Mouse (Mus musculus) v-Abl transformed pro-B cells (cell line): ENCODE data around the gene Engase.

Source experiments
- in situ Hi-C, 2 experiments: fragments of 400-800 bp; cut with MboI; formaldehyde crosslinking; loops; one replicate each; pipeline ENCODE4 v1.15.1; 2025; ENCODE audit not compliant: unreplicated experiment in 2 of 2

Gene Engase

DNA sequence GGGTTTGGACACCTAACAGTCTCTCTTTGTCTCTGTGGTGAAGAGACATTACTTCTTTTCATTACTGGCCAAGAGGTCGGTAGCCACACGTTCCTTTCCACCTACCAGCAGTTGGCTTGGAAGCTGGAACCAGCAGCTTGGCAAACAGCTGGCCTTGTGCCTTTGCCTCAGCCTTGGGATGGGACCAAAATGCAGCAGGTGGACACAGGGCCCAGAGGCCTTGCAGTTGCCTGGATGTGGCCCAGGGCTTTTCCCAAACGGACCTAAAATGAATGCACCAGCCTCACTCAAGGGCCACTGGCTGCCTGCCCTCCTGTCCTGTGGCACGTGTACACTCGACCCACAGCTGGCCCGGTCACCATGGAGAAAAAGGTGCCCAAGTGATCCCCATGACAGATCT, 25.4 kb upstream of the Engase start:
- in situ Hi-C loops, result no loop called here

DNA sequence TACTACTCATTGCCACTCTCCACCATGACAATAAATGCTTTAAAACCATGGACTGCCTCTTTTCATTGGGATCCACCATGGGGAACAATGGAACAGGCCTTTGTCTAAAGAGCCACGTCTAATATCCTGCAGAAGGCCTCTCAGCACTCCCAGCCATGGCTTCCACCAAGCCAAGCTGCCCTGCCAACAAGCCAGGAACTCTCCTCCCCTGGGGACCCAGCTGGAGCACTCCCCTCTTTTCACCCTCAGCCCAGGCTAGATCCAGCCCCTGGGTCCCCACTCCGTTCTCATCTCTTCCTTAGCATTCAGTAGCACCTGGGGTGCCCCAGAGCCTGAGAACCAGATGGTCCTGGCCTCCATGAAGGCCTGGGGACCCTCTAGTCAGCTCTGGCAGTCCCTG, 23.7 kb upstream of the Engase start:
- in situ Hi-C loops, result no loop called here

DNA sequence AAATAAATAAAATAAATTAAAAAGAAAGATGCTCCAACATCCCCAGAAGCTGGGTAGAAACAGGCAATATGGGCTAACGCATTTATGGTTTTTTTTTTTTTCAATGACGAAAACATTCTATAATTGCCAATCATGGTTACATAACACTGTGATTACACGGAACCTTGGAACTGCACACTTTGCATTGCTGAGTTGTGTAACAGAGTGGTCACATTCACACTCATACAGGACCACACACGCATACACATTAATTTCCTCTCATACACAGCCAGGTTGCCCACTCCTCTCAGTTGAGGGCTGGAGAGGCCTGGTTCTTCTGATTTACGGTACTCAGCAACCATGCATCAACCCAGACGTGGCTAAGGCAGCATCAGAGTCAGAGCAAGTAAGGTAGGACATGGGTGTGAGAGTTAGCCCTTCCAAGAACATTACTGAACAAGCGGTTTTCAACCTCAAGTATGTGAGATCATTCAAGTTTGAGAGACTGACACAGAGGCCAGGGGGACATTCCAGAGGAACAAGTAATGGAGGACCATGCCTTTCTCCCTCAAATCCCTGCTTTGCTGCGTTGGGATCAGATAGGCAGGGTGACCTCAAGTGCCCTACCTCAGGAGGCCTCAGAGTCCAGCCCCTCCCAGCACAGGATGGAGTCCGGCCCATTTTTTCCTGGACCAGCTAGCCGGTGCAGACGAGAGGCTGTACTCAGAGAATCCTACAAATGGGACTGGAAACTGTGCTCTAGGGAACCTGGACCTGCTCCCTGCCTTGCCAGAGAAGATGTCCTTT, 22.6 kb upstream of the Engase start:
- in situ Hi-C loops, result no loop called here

DNA sequence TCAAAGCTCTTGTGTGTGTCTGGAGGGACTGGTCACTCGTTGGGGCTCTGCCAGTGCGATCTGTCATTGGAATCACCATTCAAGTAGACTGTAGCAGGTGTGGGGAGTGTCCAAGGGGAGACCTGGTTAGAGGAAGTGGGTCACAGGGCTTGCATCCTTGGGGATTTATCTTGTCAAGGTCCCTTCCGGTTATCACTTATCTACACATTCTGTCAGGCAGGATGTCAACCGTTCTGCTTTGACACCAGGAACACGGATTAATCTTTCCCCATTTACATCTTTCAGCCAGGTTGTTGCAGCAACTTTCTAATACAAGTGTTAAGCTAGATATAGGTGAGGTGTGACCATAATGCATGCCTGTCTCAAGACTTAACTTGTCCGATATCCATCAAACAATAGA, 20.8 kb upstream of the Engase start:
- in situ Hi-C loops, result no loop called here

DNA sequence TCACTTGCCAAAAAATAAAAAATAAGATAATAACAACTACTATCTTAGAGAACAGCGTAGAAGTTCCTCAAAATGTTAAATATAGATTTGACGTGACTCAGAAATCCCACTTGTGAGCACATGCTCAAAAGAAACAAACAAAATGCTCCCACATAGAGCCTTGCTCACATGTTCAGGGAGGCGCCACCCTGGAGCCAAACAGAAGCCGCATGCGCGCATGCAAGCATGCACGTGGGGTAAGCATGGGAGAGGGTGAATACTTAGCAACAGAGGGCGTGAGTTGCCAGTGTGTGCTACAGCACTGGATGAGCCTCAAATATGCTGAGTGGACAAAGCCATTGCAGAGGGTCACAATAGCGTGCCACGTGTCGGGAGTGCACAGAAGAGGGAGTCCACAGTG, 19.7 kb upstream of the Engase start:
- in situ Hi-C loops, result no loop called here

DNA sequence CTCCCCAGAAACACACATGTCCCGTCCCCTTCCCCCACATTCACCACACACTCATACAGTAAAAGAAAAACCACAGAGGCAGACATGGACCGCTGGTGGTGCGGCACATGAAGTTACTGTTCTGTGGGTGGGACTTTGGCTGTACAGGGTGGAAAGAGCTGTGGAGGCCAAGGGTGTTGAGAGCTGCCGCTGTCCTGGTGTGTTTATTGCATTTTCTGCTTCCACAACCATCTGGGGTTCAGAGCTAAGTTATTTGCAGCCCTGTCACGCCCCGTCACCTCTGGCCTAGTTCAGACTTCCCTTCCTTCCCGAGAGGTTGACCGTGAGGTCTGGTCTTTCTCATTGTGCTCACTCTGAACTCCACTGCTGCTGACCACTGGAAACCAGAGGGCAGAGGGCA, 17.6 kb upstream of the Engase start:
- in situ Hi-C loops, result no loop called here

DNA sequence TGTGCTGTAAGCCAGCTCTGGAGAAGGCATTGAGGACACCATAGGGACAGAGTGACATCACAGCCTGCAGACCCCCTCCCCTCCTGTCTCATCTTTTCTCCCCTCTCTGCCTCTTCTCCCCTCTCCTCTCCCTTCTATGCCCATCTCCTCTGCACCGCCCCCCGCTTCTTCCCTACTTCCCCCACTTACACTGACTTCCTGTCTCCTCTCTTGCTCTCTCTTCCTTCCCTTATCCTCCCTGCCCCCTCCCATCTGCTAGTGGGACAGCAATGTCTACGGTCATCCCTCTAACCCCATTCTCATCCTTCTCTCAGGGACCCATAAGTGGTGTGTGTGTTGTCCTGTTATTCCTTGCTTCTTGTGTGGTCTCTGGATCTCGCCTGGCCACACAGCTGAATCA, 17.1 kb upstream of the Engase start:
- in situ Hi-C loops, result no loop called here

DNA sequence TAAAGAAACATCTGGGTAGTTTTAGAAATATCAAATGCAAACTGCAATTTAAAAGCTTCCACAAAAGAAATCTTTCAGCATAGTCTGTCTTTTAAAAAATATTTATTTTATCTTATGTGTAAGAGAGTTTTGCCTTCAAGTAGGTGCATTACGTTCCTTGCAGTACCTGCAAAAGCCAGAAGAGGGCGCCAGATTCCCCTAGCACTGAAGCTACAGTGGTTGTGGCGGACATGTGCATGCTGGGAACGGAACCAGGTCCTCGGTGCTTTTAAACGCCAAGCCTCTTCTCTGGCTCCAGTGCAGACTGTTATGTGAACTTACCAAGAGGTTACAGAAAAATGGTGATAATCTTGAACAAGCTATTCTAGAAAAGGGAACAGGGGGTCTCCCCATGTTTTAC, 16.3 kb upstream of the Engase start:
- in situ Hi-C loops, result no loop called here

DNA sequence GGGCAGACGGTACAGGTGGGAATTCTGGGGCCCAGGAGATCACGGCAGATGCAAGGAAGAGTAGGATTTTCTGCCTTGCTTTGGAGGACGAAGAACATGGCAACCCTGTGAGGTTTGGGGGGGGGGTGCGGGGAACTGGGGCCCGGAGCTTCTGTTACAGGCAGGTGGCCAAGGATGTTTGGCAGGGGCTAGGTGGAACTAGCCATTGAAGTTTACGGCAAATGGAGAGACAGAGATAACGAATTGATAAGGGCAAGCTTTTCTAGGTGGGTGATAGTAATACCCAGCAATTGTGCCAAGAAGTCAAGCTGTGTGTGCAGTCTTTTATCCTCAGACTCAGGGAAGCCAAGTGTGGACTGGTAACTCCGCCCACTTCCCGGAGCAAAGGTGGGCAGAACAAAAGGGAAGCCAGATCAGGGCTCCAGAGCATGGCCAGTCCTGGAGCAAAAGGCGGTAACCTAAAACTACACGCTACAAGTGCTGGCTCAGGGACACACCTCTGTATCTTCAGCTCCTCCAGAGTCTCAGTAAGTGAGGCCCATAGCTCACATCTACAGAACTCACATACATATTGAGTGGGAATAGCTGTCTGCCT, 9.1 kb upstream of the Engase start:
- in situ Hi-C loops, result no loop called here

DNA sequence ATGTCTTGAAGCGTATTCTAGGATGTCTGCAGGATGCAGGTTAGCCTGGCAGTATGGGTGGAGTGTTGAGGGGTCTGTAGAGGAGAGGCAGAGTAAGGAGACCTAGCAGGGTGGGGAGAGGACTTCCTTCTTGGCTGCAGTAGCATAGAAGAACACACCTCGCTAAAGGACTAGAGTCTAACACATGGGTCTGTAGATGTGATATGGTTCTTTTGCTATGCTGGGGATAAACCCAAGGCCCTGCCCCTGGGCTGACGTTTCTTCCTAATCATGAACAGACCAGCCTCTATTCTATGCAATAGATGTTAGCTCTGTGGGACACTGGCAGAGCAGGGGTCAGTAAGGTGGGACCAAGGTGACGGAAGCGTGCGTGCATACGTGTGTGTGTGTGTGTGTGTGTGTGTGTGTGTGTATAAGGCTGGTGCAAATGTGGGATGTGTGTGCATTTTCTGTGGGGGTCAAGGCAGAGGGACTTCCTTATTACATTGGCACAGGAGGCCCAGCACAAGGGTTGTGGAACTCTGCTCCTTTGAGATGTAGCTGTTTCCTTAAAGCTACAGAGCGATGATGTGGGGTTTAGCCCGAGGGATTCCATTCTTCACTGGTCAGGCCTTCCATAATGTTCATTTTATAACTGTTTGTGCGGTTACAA, 7.0 kb upstream of the Engase start:
- in situ Hi-C loops, result no loop called here

DNA sequence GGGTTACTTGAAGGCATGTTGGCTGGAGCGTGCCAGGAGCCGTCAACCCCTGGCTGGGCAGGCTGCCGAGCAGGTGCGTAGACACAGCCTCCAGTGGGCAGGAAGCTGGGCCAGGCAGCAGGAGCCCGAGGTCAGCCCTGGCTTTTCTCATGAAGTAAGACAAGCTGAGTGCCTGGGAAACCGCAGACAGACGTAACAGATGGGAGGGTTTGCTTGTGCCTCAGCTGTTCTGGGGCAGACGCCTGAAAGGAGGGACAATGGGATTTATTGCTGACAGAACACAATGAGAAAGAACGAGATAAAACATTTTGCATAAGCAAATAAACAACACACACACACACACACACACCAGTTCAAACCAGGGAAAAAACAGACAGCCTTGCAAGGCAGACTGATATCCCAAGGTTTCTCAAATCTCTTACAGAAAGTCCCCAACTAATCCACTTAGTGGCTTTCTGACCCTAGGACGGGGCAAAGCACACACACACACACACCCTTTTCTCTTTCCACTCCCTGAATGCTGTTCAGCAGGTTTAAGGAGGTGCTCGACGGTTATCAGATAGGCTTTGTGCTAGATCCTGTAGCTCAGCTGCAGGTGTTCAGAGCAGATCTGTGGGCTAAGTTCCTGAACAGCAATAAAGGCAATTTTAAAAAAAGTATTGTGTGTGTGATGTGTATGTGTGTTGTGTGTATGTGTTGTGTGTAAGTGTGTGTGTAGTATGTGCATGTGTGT, 6.2 kb upstream of the Engase start:
- in situ Hi-C loops, result no loop called here

DNA sequence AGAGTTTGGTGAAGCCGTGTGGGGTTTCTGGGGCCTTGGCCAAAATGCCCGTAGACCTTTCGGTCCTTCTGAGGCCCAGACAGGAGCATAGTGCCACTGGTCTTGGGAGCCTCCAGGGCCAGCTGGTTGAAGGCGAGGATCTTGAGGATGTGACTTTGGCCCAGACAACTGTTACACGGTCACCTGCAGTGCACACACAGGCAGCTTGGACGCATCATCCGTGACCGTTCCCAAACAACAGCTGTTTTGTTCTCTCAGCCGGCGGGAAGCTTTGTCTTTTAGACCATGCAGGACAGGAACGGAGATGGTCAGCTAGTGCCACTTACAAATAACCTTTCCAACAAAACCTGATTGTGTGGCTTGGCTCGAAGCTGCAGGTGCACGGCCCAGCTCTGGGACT, 5.0 kb upstream of the Engase start:
- in situ Hi-C loops, result no loop called here

DNA sequence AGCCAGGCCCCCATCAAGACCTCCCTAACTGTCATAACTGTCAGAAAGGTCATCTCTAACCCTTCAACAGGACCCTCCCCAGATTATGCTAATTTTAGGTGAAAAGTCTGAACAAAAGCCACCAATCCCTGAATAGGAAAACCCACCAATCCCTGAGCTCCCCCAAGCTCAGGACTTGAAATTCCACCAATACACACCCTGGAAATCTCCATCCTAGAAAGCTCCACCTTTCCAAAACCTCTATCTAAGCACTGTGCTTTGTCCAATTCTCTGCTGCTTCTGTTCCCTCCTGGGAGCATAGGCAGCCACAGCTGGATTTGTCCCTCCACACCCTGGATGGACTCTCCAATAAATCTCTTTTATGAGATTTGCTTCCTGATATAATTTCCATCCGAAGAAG, 3.5 kb upstream of the Engase start:
- in situ Hi-C loops, result no loop called here

DNA sequence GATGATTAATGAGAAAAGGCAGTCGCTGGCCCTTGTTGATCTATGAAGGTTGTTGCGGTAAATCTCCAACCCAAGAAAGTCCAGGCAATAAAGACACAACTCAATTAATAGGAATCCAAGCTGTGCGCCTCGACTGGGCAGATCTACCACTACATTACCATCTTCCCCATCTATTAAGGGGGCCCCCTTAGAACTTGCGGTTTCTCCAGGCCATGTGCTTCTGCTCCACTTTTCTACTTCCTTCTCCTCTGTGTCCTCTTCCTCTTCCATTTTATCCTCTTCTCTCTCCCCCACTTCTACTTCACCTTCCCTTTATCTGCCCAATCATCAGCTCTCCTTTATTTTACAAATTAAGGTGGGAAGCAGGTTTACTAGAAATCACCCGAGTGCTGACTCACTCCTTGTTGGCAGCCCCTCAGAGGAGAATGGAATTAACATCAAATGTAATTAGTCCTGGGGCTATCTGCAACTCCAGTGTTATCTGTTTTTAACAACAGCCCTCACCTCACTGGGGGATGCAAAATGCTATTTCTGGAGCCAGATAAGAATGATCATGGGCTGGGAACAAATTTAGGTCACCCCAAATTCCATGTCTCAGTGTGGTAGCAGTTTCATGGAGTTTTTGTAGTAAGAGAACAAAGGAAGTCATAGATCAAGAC, 2.7 kb upstream of the Engase start:
- in situ Hi-C loops, result no loop called here

DNA sequence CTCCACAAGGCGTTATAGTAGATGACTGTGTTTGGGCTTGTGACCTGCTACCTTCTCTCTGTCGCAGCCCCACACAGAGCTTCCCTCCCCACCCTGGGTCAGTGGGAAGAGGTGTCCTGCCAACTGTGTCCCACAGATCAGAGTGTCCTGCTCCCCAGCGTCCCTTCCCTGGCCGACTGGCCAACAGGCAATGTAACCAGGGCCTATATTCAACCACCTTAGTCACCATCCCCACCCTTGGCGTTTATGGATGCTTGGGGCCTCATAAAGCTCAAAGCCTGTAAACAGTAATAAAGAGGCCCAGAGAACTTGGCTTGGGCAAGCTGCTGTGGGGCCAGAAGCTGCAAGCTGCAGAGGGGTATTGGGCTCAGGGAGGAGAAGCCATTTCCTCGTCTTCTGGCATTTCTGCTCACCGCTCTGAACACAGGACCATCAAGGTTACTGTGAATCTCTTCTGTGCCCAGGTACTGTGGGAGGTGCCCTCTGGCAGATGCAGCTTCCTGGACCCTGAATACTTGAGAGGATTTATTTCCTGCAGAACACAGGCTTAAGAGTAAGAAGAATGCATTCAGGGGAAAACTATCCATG, 1.0 kb upstream of the Engase start:
- in situ Hi-C loops, result no loop called here

DNA sequence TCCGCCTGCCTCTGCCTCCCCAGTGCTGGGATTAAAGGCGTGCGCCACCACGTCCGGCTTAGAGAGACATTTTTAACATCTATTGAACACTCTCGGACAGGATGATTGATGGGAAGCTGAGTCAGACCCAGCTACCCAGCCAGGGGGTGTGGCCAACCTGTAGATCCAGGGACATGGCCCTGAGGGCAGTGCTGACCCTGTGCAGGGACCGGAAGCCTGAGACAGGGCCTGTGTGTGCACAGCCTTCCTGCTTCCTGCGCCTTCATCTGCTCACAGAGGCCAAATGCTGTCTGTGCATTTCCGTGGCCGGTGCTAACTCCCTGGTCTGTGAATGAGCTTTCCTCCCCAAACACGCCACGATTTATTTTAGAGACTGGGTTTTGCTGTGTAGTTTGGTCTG, 3.1 kb downstream of the Engase start:
- in situ Hi-C loops, result loop anchor here in 1 of 2 experiments (5.0 kb wide), 1 partner anchor 32 kb away; no protein-coding TSS in a partner anchor

DNA sequence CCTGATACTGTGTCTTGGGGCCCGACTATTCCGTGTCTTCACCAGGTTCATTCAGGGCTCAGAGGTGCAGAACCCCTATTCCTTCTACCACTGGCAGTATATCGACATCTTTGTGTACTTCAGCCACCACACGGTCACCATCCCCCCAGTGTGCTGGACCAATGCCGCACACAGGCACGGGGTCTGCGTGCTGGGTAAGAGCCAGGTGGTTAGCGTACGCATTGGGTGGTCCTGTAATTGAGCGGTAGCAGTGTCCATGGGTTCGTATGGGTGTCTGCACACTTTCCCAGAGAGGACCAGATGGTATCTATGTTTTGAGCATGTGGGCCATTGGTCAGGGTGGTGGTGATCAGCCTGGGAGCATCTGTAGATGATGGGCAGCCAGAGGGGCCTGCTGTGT, 4.6 kb downstream of the Engase start:
- in situ Hi-C loops, result loop anchor here in 1 of 2 experiments (5.0 kb wide), 1 partner anchor 34 kb away; no protein-coding TSS in a partner anchor

DNA sequence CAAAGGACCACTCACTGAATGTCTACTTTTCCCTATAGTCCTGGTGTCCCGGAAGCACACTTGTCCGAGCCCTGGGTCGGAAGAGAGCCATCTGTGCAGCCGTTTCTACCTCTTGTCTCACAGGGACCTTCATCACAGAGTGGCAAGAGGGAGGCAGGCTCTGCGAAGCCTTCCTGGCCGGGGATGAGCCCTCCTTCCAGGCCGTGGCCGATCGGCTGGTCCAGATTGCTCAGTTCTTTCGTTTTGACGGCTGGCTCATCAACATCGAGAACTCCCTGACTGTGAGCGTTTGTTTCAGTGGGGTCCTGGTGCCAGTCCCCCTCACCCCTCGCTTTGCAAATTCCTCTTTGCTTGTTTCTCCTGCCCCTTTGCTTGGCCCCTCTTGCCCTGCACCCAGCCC, 5.1 kb downstream of the Engase start:
- in situ Hi-C loops, result loop anchor here in 1 of 2 experiments (5.0 kb wide), 1 partner anchor 34 kb away; no protein-coding TSS in a partner anchor

DNA sequence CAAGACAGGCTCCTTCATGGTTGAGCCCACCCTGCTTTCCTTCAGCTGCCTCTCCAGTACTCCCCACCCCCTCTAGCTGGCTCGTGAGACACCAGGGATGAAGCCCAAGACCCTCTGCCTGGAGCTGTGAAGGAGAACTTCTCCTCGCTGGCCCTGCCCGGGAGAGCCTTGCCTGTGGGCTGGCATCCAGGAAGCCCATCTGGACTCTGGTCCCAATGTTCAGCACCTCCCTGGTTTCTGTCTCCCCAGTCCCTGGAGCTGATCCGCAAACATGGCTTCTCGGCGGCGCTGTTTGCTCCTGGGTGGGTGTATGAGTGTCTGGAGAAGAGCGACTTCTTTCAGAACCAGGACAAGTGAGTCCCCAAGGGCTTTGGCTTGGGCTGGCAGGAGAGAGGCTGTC, 7.5 kb downstream of the Engase start:
- in situ Hi-C loops, result loop anchor here in 1 of 2 experiments (5.0 kb wide), 1 partner anchor 37 kb away; no protein-coding TSS in a partner anchor

DNA sequence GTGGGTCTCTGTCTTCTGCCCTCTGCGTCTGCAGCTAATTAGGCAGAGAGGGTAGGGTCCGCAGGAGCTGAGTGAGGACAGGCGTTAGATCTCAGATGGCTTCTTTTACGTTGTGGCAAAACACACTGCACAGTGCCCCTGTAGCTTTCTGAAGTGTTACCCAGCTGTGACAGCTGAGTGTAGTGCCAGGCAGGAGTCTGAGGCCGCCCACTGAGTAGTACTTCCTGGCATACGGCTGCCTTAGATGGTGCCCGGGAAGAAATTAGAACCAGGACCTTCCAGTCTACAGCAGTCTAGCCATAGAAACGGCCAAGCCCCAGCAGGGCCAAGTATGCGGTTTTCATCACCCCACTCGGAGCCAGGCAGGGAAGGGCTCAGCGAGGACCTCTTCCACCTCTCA, 8.7 kb downstream of the Engase start:
- in situ Hi-C loops, result no loop called here
